Mouse (Mus musculus) adrenal gland, adult 18-20 months (tissue): ENCODE measurements around the gene Naga. TPM values are rescaled to one million over a fixed set of nuclear protein-coding genes. Genes with fewer than 3 reads are reported as not detected.

Source experiments
- total RNA-seq, 2 experiments: library from RNA; stranded (reverse); gene quantifications; 1 replicate in 1 of 2; 2 replicates in 1 of 2; pipeline ENCODE4 v1.2.3; 2021

The Naga gene
- total RNA-seq, 2 experiments from 2014 or later = 46.1 to 67.0 TPM

Other genes with a start within 250 kb of the Naga start
- 1 to 10 TPM; 6.7 to 8.9 TPM for gene Ccdc134, start 211.0 kb downstream of the Naga start, total RNA-seq
- 100 to 1,000 TPM in 1 of 2 experiments, 10 to 100 TPM in 1; 79.3 to 109 TPM for gene Srebf2, start 191.7 kb downstream of the Naga start, total RNA-seq
- gene Shisa8, start 126.1 kb downstream of the Naga start, total RNA-seq = under 1 TPM; 0.13 to 0.27 TPM
- gene Tnfrsf13c, start 114.6 kb downstream of the Naga start, total RNA-seq = under 1 TPM; 0.16 to 0.17 TPM
- gene Cenpm, start 94.2 kb downstream of the Naga start, total RNA-seq = 1 to 10 TPM; 2.4 to 2.5 TPM
- gene 1500009C09Rik, start 86.5 kb downstream of the Naga start, total RNA-seq = under 1 TPM; 0.33 to 0.90 TPM
- 1 to 10 TPM; 3.4 to 3.8 TPM for gene Sept3, start 64.0 kb downstream of the Naga start, total RNA-seq
- not detected for gene Wbp2nl, start 40.0 kb downstream of the Naga start, total RNA-seq
- gene Pheta2, start within 50 bp of the Naga start, total RNA-seq = 1 to 10 TPM in 1 of 2 experiments, under 1 TPM in 1; 0.46 to 1.1 TPM
- gene Smdt1, start within 50 bp of the Naga start, total RNA-seq = 100 to 1,000 TPM; 173 to 178 TPM
- gene Ndufa6, start 15.4 kb upstream of the Naga start, total RNA-seq = 100 to 1,000 TPM; 512 to 543 TPM
- gene Cyp2d22, start 41.3 kb upstream of the Naga start, total RNA-seq = 10 to 100 TPM; 47.7 to 48.8 TPM
- under 1 TPM in 1 of 2 experiments, not detected in 1; 0.63 TPM for gene Cyp2d11, start 55.1 kb upstream of the Naga start, total RNA-seq
- gene Cyp2d10, start 68.3 kb upstream of the Naga start, total RNA-seq = not detected
- gene Cyp2d9, start 94.5 kb upstream of the Naga start, total RNA-seq = not detected
- gene Cyp2d12, start 216.1 kb upstream of the Naga start, total RNA-seq = not detected